Mouse (Mus musculus): ENCODE results near the gene Sap25. TPM values are rescaled to one million over a fixed set of nuclear protein-coding genes. Genes with fewer than 3 reads are reported as not detected.

The Sap25 gene
- not detected for polyA plus RNA-seq (2014; fragmentation: Illumina TruSeq; extraction: RNeasy Lipid Tissue Mini Kit (QIAGEN cat#74804))

DNA sequence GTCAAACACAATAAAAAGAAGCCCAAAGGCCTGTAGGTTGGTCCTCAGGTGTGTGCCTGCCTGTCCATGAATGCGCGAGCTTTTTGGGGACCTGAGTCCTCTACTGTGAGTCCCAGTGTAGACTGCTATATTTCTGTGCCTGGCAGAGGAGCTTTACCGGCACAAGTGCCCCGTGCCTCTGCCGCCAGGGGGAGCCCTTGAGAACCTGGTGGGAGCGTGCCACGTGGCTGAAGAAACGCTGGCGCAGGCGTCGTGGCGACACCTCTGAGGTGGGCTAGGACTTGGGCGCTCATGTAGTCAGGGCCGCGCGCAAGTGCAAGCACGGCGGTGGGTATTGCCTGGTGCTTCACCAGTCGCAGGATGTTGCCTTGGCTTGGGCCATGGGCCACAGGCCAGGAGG is at the start of gene Sap25:
Gene Sap25 (plus strand): TSS at position 281 of the 400 bp plus-strand sequence.

DNA sequence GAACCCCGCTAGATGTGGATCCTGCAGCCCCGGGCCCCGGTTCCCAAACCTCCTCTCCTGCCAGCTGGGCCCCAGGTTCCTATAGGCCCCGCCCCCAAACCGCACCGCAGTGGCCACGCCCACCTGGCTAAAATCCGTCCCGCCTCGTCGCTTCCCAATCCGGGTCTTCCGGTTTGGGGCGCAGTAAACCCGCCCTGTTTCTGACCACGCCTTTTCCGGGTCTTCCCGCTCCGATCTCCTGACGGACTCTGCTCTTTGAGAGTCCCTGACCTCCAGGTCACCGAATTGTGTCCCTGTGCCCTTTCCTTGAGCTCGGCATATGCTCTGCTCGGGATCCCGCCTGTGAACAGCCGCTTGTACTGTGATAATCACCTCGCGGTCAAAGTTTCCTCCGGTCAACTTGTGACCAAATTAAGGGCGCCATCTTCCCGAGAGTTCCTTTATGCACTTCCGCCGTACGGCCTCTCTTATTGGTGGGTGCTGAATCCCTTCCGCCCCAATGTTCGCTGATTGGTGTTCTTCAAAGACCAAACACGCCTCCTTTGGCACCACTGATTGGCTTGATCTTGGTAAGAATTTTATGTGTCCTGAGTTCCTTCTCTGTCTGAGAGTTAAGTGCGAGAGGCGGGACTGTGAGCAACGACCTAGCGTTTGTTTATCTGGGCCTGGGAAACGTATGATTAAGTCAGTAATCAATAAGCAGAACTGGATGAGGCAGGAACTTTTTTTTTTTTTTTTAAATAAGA is 40.3 kb upstream of the Sap25 start, which contains the start of gene Mospd3:
Gene Mospd3 (minus strand): TSS at position 440 of the 746 bp plus-strand sequence.

DNA sequence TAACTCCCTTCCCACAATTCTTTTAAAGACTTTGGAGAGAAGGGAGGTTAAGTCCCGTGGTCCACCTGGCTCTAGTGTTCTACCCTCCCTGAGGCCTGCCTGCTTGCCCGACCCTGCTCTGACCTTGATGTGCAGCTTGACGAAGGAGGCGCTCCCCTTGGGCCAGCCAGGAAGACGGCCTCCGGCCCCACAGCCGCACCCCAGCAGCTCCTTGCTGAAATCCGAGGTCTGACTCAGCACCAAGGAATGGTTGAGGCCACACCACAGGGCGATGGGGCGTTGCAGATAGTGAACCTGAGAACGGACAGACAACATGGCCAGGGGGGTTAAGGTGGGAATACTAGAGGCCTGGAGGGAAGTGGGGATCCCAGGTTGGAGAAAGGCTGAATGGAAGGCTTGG is 27.6 kb upstream of the Sap25 start, which contains the start of gene Pcolce:
Gene Pcolce (minus strand): TSS at position 235 of the 400 bp plus-strand sequence.

DNA sequence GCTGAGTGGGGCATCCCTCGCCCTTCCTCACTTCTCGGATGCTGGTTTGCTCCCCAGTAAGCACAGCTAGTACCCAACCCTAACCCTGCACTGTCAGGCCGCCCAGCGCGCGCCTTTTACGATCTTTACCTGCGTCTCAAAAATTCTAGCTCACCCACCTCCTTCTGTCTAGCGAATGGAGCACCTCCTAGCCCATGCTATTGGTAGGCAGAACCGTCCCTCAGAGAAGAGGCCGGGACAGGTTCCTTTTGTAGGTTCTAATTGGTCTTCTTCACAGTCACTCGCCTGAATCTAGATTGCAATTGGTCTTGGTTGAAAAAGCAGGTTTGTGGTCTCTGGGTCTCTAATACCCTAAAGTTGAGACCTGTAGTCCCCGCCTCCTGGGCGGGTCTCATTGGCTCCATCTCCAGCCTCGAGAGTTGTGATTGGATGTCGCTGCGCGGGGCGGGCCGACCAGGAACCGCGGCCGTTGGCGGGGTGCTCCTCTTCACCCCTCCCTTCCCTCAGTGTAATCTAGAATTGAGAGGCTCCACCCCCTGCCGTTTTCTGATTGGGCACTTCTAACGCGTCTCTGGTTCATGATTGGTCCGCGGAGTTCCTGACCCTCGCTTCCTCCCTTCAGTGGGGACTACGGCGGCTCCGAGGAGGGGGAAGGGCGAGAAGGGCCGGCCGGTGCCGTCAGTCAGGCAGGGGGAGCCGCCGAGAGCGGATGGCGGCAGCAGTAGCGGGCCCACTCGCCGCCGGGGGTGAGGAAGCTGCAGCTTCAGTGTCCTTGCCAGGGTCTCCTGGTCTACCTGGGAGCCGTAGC is 12.4 kb upstream of the Sap25 start, which contains the start of the genes Fbxo24, Lrch4 and Gm20605:
Gene Fbxo24 (minus strand): TSS at position 505 of the 808 bp plus-strand sequence.
Gene Lrch4 (plus strand): TSS at position 624 of the 808 bp plus-strand sequence.
Gene Gm20605 (plus strand): TSS at position 678 of the 808 bp plus-strand sequence.

DNA sequence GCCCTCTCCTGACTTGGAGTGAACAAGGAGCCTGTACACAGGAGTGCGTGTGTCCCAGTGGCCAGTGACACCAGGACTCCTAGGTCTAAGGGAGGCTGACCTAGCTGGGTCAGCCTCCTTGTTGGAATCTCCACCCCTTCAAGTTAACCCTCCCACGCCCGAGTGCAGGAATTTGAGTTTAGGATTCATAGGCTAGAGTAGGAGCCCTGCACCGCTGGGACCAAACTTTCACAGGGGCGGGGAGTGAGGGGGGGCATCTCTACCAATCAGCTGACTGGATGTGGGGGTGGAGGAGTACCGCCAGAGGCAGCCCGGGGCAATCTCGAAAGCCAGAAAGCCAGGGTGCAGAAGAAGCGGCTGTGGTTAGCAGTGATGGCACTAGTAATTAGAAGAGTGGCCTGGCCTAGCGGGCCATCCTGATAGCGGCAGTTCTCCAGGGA is 4.5 kb downstream of the Sap25 start, which contains the start of gene Irs3:
Gene Irs3 (minus strand): TSS at position 63 of the 440 bp plus-strand sequence.

DNA sequence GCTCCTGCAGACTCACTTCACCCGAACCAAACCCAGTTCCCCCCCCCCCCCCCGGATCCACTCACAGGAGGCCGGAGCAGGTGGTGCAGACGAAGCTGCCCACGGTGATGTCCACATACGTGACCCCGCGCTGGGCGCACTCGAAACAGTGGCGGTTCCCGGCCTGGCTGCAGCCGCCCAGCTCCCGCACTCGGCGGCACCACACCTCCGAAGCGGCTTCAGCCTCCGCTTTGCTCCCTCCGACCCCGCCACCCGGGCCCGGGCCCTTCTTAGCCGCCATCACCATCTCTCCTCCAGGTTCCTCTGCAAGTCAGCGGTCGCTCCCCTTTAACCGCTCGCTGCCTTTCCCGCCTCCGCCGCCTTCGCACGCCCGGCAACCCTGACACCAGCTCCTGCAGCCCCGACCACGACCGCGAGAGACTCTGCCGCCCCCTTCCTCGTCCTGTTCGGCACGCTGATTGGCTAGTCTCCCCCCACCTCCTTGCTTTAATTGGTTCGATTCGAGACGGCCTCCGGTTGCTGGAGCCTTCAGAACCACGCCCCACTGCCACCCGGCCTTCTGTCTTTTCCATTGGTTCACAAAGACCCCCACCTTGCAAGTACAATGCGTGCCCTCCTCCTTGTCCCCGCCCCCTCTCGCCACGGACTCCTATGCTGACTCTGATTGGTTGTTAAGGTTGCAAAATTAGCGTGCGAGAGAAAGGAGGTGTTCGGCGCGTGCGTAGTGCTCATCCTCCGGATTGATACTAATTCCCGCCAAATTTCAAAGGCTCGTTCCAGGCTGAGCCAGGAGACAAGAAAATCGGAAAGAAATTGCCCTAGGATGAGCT is 43.4 kb downstream of the Sap25 start, which contains the start of gene Agfg2:
Gene Agfg2 (minus strand): TSS at position 433 of the 830 bp plus-strand sequence.

Other genes starting within 250 kb of the Sap25 start
- gene Zan, start 164.3 kb upstream of the Sap25 start, polyA plus RNA-seq (2014; fragmentation: Illumina TruSeq; extraction: RNeasy Lipid Tissue Mini Kit (QIAGEN cat#74804)), result not detected
- gene Pop7, start 138.8 kb upstream of the Sap25 start, polyA plus RNA-seq (2014; fragmentation: Illumina TruSeq; extraction: RNeasy Lipid Tissue Mini Kit (QIAGEN cat#74804)), result not detected
- gene Gigyf1, start 122.8 kb upstream of the Sap25 start, polyA plus RNA-seq (2014; fragmentation: Illumina TruSeq; extraction: RNeasy Lipid Tissue Mini Kit (QIAGEN cat#74804)), result 2.0 TPM
- not detected for gene Epo, start 108.1 kb upstream of the Sap25 start, polyA plus RNA-seq (2014; fragmentation: Illumina TruSeq; extraction: RNeasy Lipid Tissue Mini Kit (QIAGEN cat#74804))
- 0.46 TPM for gene Gnb2, start 107.8 kb upstream of the Sap25 start, polyA plus RNA-seq (2014; fragmentation: Illumina TruSeq; extraction: RNeasy Lipid Tissue Mini Kit (QIAGEN cat#74804))
- not detected for gene Actl6b, start 87.8 kb upstream of the Sap25 start, polyA plus RNA-seq (2014; fragmentation: Illumina TruSeq; extraction: RNeasy Lipid Tissue Mini Kit (QIAGEN cat#74804))
- gene Tfr2, start 71.5 kb upstream of the Sap25 start, polyA plus RNA-seq (2014; fragmentation: Illumina TruSeq; extraction: RNeasy Lipid Tissue Mini Kit (QIAGEN cat#74804)), result not detected
- not detected for gene Mospd3, start 40.3 kb upstream of the Sap25 start, polyA plus RNA-seq (2014; fragmentation: Illumina TruSeq; extraction: RNeasy Lipid Tissue Mini Kit (QIAGEN cat#74804))
- 12.5 TPM for gene Pcolce, start 27.6 kb upstream of the Sap25 start, polyA plus RNA-seq (2014; fragmentation: Illumina TruSeq; extraction: RNeasy Lipid Tissue Mini Kit (QIAGEN cat#74804))
- gene Fbxo24, start 12.3 kb upstream of the Sap25 start, polyA plus RNA-seq (2014; fragmentation: Illumina TruSeq; extraction: RNeasy Lipid Tissue Mini Kit (QIAGEN cat#74804)), result not detected
- 0.37 TPM for gene Lrch4, start 12.2 kb upstream of the Sap25 start, polyA plus RNA-seq (2014; fragmentation: Illumina TruSeq; extraction: RNeasy Lipid Tissue Mini Kit (QIAGEN cat#74804))
- gene Gm20605, start 12.2 kb upstream of the Sap25 start, polyA plus RNA-seq (2014; fragmentation: Illumina TruSeq; extraction: RNeasy Lipid Tissue Mini Kit (QIAGEN cat#74804)), result not detected
- gene Irs3, start 4.4 kb downstream of the Sap25 start, polyA plus RNA-seq (2014; fragmentation: Illumina TruSeq; extraction: RNeasy Lipid Tissue Mini Kit (QIAGEN cat#74804)), result not detected
- gene Agfg2, start 43.4 kb downstream of the Sap25 start, polyA plus RNA-seq (2014; fragmentation: Illumina TruSeq; extraction: RNeasy Lipid Tissue Mini Kit (QIAGEN cat#74804)), result 7.5 TPM
- not detected for gene Nyap1, start 100.3 kb downstream of the Sap25 start, polyA plus RNA-seq (2014; fragmentation: Illumina TruSeq; extraction: RNeasy Lipid Tissue Mini Kit (QIAGEN cat#74804))
- gene Tsc22d4, start 104.4 kb downstream of the Sap25 start, polyA plus RNA-seq (2014; fragmentation: Illumina TruSeq; extraction: RNeasy Lipid Tissue Mini Kit (QIAGEN cat#74804)), result 0.86 TPM
- 2.3 TPM for gene Ppp1r35, start 137.5 kb downstream of the Sap25 start, polyA plus RNA-seq (2014; fragmentation: Illumina TruSeq; extraction: RNeasy Lipid Tissue Mini Kit (QIAGEN cat#74804))
- gene Mepce, start 146.3 kb downstream of the Sap25 start, polyA plus RNA-seq (2014; fragmentation: Illumina TruSeq; extraction: RNeasy Lipid Tissue Mini Kit (QIAGEN cat#74804)), result 13.7 TPM
- gene Zcwpw1, start 146.5 kb downstream of the Sap25 start, polyA plus RNA-seq (2014; fragmentation: Illumina TruSeq; extraction: RNeasy Lipid Tissue Mini Kit (QIAGEN cat#74804)), result 6.6 TPM
- 0.46 TPM for gene Pilra, start 194.9 kb downstream of the Sap25 start, polyA plus RNA-seq (2014; fragmentation: Illumina TruSeq; extraction: RNeasy Lipid Tissue Mini Kit (QIAGEN cat#74804))
- gene Pilrb1, start 216.8 kb downstream of the Sap25 start, polyA plus RNA-seq (2014; fragmentation: Illumina TruSeq; extraction: RNeasy Lipid Tissue Mini Kit (QIAGEN cat#74804)), result not detected
- gene Pilrb2, start 230.5 kb downstream of the Sap25 start, polyA plus RNA-seq (2014; fragmentation: Illumina TruSeq; extraction: RNeasy Lipid Tissue Mini Kit (QIAGEN cat#74804)), result 0.86 TPM

Data from ovary, adult 10 weeks (tissue).